Mouse (Mus musculus) kidney, adult 2 months (tissue): ENCODE results near the gene Hmga2.

Experiments
- CTCF ChIP-seq: fragments of 200-500 bp; conservative IDR thresholded peaks from 2 replicates; pipeline ENCODE4 v1.5.1; 2011; ENCODE audit warnings: low read depth, mild to moderate bottlenecking, control low read depth, low read length, moderate library complexity, mixed read lengths; ENCODE audit not compliant: insufficient read depth, insufficient read length
- POLR2A ChIP-seq: fragments of 200-500 bp; IDR thresholded peaks from one replicate; pipeline ENCODE4 v1.6.1; 2011; ENCODE audit warnings: low read depth, low read length, control low read depth

- TF ChIP-seq POLR2A (no peak), CTCF (no peak)
Measured at GRCm38 (mm10) chr10:120426086-120426610, 50.1 kb downstream of the Hmga2 start.
